Mouse (Mus musculus) adrenal gland, adult 18-20 months (tissue): Measurements from ENCODE around the gene Npc2. TPM values are rescaled to one million over a fixed set of nuclear protein-coding genes. Genes with fewer than 3 reads are reported as not detected.

Experiments
- DNase-seq, 2 experiments: peaks; one replicate each; pipeline ENCODE4 v3.0.0; 2021 to 2022; ENCODE audit warnings: low spot score in 2 of 2
- total RNA-seq, 2 experiments: library from RNA; stranded (reverse); gene quantifications; 1 replicate in 1 of 2; 2 replicates in 1 of 2; pipeline ENCODE4 v1.2.3; 2021

Gene Npc2
- total RNA-seq, 2 experiments from 2014 or later: 83.8 to 128 TPM

- no peak for DNase-seq
Measured at GRCm38 (mm10) chr12:84786091-84786490, 13.1 kb upstream of the Npc2 start.

DNA sequence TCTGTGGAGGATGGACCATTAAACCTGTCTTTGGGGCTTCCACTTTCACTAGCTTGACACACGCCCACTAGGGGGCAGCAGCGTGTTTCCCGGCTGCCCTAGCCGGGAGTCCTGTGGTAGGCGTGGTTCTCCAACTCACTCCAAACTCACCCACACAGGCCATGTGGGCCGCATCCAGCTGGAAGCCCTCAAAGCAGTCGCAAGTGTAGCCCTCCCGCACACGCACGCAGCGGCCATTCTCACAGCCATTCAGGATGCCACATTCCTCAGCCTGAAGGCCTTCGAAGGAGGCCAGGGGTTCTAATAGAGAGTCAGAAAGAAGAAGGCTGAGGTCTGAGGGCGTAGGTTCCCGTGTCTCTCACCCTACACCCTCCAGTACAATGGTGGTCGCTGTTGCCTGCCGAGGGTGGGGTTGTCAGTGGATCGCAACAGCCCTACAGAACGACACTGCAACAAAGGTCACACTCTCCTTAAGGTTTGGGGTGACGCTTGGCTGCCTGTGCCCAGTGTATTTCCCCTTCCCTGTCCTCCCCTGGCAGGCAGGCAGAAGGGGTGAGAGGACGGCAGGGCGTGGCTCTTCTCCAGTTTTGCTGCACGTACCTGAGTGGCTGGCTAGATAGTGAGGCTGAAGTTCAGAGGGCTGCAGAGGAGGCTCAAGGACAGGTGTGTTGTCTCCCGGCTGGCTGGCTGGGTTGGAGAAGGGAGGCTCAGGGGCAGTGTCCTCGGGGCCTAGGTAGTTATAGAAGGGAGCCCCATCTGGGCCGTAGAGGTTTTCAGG lies 11.8 kb upstream of the Npc2 start:
- DNase-seq: peak; percentile 82 to 91

DNA sequence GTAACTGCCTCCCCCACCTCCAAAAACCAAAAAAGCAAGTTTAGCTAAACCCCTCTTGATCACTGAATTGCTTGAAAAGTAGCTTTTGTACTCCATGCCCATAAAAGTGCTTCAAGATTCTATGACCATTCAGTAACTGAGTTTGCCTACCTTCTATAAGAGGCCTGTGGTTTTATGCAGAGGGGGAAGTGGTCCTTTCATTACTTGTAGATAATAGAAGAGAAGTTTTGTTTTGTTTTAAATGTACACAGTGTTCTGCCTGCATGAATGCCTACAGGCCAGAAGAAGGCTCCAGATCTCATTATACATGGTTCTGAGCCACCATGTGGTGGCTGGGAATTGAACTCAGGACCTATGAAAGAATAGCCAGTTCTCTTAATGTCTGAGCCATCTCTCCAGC lies 3.3 kb upstream of the Npc2 start:
- no peak for DNase-seq

- DNase-seq: no peak
Measured at GRCm38 (mm10) chr12:84774376-84774775, 1.4 kb upstream of the Npc2 start.

DNA sequence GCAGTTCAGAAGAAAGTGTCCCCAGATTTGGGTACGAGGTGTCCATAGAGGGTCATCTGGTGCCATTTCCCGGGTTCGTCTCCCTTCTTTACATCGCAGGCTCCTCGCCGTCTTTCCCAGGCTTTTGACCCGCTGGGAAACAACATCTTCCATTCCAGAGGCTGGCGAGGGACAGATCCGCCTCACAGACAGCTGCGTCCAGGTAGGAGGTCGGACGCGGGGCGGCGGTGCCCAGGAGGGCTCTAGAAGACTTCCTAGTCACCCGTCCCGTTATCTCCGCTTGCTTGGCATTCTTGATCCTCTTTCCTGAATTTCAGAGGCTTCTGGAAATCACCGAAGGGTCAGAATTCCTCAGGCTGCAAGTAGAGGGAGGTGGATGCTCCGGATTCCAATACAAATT lies 524 bp upstream of the Npc2 start:
- DNase-seq: no peak

DNA sequence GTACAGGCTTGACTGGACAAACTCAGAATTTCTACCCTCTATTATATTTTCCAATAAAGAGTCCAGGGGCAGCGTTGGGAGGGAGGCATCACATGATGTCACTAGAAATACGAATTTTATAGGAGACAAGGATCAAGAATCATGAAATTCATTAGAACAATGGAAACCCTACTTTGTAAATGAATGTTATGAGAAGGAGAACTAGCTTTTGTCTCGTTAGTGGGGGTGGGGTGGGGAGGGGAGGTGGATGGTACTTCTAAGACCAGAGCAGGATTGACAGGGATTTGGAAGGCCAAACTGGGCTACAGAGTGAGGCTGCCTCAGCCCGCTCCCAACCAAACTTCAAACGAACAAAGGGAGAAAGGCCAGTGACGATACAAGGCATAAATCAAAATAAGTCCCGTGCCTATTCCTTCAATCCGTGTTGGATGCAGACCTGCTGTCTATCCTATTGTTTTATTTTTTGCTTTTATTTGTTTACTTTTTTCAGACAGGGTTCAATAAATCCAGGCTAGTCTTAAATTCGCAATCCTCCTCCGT lies 901 bp downstream of the Npc2 start:
- no peak for DNase-seq

DNA sequence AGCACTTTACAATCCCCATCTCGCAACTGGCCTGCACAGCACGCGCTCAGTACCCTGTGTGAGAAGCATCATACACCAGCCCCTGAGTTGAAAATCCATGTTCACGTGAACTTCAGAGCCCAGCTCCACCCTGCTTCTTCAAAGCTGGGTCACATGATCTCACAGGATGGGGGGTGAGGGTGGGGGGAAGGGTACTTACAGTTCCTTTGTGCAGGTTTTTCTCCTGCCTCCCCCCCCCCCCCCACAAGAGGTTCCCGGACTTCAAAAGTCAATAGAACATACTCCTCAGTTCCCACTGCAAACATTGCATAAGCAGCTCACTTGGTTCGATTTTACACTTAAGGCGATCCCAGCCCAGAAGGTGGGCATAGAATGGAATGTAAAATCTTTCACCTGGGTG lies 3.3 kb downstream of the Npc2 start:
- DNase-seq: no peak

DNA sequence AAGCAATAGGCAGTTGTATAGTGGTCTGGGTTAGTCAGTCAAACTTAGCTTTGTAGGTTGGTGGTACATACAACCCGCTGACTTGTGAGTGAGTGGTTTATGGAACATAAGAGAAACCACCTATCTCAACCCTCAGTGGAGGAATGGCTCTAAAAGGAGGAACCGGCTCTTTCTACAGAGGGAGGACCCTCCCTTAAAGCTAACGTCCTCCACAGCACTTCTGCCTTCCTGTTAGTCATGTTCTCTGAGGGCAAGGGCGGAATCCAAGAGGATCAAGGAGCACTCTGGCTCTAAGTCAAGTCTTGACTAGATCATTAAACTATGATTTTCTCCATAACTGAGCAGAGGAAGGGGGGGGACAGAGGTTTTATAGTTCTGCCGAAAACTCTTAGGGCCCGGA lies 5.4 kb downstream of the Npc2 start:
- no peak for DNase-seq

DNA sequence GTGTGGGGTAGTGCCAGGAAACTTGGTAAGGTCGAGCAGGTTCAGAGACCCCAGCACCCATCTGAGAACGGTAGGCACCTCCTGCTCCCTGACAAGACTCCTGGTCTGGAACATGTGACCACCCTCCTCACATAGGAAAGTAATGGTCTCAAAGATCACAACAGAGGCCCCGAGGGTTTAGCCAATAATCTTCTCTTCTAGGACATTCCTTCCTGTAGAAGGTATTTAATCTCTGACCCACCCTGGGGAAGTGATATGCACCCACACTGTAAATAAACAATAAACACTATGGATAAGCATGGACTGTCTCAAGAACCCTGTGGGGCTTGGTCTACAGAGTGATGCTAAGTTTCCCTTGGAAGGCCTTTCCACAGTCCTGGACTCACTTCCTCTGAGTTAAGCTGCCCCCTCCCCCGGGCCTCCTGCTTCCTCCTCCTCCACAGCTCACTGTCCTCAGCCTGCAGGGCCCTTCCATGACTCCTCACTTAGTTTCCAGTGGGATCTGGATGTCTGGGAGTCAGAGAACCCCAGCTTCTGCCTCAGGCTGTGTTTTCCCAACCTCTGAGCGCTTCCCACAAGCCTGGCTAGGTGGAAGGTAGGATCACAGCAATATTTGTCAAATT lies 6.7 kb downstream of the Npc2 start:
- DNase-seq: no peak

DNA sequence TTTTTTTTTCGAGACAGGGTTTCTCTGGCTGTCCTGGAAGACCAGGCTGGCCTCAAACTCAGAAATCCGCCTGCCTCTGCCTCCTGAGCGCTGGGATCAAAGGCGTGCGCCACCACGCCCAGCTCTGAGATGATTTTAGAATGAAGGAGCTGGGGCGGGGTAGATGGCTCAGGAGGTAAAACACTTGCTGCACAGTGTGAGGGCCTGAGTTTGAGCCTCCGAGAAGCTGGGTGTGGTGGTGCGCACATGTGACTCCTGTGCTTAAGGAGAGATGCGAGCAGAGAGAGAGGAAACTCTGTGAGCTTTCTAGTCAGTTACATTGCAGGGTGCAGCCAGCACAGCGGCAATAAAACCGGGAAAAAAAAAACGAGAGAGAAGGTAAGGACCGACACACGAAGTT lies 7.4 kb downstream of the Npc2 start:
- DNase-seq: no peak

- no peak for DNase-seq
Measured at GRCm38 (mm10) chr12:84764756-84765155, 8.2 kb downstream of the Npc2 start.

- DNase-seq: no peak
Measured at GRCm38 (mm10) chr12:84763577-84764218, 9.3 kb downstream of the Npc2 start.

- DNase-seq: no peak
Measured at GRCm38 (mm10) chr12:84762532-84762931, 10.4 kb downstream of the Npc2 start.

- no peak for DNase-seq
Measured at GRCm38 (mm10) chr12:84759063-84759462, 13.9 kb downstream of the Npc2 start.

DNA sequence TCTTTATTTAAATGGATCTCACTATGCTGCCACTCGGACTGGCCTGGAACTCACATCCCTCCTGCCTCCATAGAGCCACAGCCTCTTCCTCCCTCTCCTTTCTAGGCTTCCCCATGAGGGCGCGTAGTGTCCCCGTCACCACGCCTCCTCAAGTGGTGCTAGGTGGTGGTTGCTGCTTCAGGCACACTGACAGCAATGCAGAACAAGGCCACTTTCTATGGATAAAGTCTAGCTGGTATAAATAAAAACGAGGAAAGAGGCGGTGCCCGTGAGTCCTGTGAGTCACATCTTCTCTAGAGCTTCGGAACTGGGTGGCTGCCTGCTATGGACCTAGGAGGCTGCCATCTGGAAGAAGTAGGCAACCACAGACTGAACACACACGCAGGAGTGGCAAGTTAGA lies 16.9 kb downstream of the Npc2 start:
- no peak for DNase-seq

GRCm38 (mm10) chr12:84755008-84755695 lies 17.8 kb downstream of the Npc2 start:
- DNase-seq: peak; percentile 70 to 76

- no peak for DNase-seq
Measured at GRCm38 (mm10) chr12:84752131-84752977, 20.6 kb downstream of the Npc2 start.

DNA sequence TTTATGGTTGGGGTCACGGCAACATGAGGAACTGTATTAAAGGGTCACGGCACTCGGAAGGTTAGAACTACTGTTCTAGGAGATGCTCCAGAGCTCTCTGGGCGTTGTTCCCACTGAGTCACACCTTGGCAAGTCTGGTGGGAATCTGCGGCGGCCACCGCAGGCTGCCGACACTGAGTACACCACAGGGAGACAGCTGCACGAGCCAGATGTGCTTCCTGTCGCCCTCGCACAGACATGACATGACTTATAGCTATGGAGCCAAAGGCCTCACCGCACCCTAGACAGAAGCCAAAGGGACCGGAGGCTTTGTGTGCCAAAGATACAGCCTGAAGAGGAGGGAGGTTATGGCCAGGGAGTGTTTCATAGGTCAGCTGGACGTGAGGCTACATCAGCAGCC lies 22.3 kb downstream of the Npc2 start:
- DNase-seq: peak; percentile 30 to 45

DNA sequence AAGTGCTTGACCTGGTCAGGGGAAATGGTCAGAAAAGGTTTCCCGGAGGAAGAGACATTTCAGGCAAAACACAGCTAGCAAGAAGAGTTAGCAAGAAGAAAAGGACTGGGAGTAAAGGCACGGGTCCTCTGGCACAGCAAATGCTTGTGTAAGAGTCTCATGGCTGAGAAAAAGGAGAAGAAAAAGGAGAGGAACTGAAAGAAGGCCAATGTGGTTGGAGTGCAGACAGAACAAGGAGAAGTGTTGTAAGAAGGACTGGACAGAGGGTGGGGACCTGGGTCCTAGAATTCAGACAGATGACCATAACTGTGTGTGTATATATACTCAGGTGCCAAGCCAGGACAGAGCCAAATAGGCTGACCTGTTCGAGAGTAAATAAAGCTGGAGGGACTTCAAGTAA lies 24.8 kb downstream of the Npc2 start:
- no peak for DNase-seq

GRCm38 (mm10) chr12:84745700-84746099 lies 27.3 kb downstream of the Npc2 start:
- no peak for DNase-seq

DNA sequence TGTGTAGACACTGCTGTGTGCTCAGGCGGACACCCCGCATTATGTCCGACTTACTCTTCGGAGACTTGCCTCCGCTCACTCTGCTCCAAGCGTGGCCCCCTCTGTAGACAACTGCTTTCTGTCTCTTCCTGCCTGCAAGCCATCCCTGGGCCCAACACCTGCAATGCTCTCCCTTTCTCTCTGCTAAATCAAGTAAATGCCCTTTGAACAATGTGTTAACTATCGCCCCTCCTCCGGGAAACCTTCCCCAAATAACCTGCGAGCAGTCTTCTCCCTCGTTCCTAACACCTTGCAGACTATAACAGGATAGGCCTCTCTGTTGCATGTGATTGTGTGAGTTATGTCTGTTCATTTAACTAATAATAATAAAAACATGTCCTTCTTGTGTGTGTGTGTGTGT lies 29.5 kb downstream of the Npc2 start:
- no peak for DNase-seq
